Mouse (Mus musculus) intestine, postnatal 0 days (tissue): ENCODE measurements around the gene Akr1a1. TPM values are rescaled to one million over a fixed set of nuclear protein-coding genes. Genes with fewer than 3 reads are reported as not detected.

Experiments used
- ATAC-seq: fragments of 200-750 bp; cut with Nextera tagmentation; 2 replicates; pipeline ENCODE4 v1.8.0; 2017; ENCODE audit warnings: mild to moderate bottlenecking, moderate TSS enrichment, moderate library complexity
- H3K27ac ChIP-seq: fragments of 300-500 bp; sonication (generic); 2 replicates; pipeline ENCODE4 v1.5.1; 2014; ENCODE audit warnings: mild to moderate bottlenecking, low read depth, low read length, moderate library complexity
- H3K27me3 ChIP-seq: fragments of 300-500 bp; sonication (generic); replicated peaks from 2 replicates; pipeline ENCODE4 v1.6.1; 2014; ENCODE audit warnings: low read length, mixed read lengths; ENCODE audit not compliant: control insufficient read depth, insufficient read depth
- H3K36me3 ChIP-seq: fragments of 300-500 bp; sonication (generic); 2 replicates; pipeline ENCODE4 v1.6.1; 2014; ENCODE audit warnings: mild to moderate bottlenecking, moderate library complexity; ENCODE audit not compliant: control insufficient read depth, insufficient read depth
- H3K4me1 ChIP-seq: fragments of 300-500 bp; sonication (generic); replicated peaks from 2 replicates; pipeline ENCODE4 v1.6.1; 2014; ENCODE audit warnings: antibody characterized with exemption, low read length, mixed read lengths; ENCODE audit not compliant: control insufficient read depth, insufficient read depth
- H3K4me2 ChIP-seq: fragments of 300-500 bp; sonication (generic); replicated peaks from 2 replicates; pipeline ENCODE4 v1.6.1; 2014; ENCODE audit warnings: low read depth, mild to moderate bottlenecking, moderate library complexity
- H3K4me3 ChIP-seq: fragments of 300-500 bp; sonication (generic); 2 replicates; pipeline ENCODE4 v1.5.1; 2014; ENCODE audit warnings: low read depth, low read length
- H3K9ac ChIP-seq: fragments of 300-500 bp; sonication (generic); 2 replicates; pipeline ENCODE4 v1.6.1; 2014; ENCODE audit warnings: mild to moderate bottlenecking, low read depth, low read length
- H3K9me3 ChIP-seq: fragments of 300-500 bp; sonication (generic); 2 replicates; pipeline ENCODE4 v1.6.1; 2016; ENCODE audit warnings: mixed run types; ENCODE audit not compliant: control insufficient read depth
- CTCF ChIP-seq: sonication (generic); IDR thresholded peaks from 2 replicates; pipeline ENCODE4 v1.5.1; 2016; ENCODE audit warnings: low read depth, mild to moderate bottlenecking, control low read depth, antibody characterized with exemption, moderate library complexity
- WGBS: fragments of 180-500 bp; shearing (Covaris S2); extraction: QIAGEN DNeasy Blood & Tissue Kit; methylation state at CpG from one replicate; pipeline ENCODE4 v1.1.7; 2014; 5-methylcytosine and 5-hydroxymethylcytosine counted together
- polyA plus RNA-seq: library from polyadenylated mRNA; unstranded; fragments of >200 nt; fragmentation: Nextera tagmentation; extraction: Ambion mirVana; gene quantifications from 2 replicates; pipeline ENCODE4 v1.2.1, GENCODE M21; 2015

Akr1a1 gene
- polyA plus RNA-seq, 1 experiment from 2014 or later = 860 TPM

GRCm38 (mm10) chr4:116642071-116642470 lies 9.4 kb downstream of the Akr1a1 start:
- TF ChIP-seq CTCF = peak; percentile 54
- Histone ChIP-seq H3K4me3 (no peak overlapping the region), H3K9me3 (no peaks in the 10 kb centered on the region), H3K27me3 (no peaks in the 10 kb centered on the region), H3K4me2 (no peak overlapping the region), H3K9ac (no peak overlapping the region), H3K4me1 (no peaks in the 10 kb centered on the region; the same call in 1 of the 2 replicates), H3K27ac (no peak overlapping the region), H3K36me3 (peaks cover 65% of the 10 kb centered on the region)
- 97% methylated on average over 1 of the region's 1 CpGs for whole genome bisulfite sequencing
- ATAC-seq = no peak

- Histone ChIP-seq H3K4me1 (no peaks in the 10 kb centered on the region), H3K9me3 (no peaks in the 10 kb centered on the region), H3K36me3 (peaks cover 87% of the 10 kb centered on the region), H3K4me3 (no peak overlapping the region), H3K27me3 (no peaks in the 10 kb centered on the region), H3K9ac (no peak overlapping the region), H3K4me2 (no peak overlapping the region), H3K27ac (no peak overlapping the region)
- TF ChIP-seq CTCF = no peak
- peak; percentile 25; the same call in 1 of the 2 replicates for ATAC-seq
- WGBS = 97% methylated on average over 6 of the region's 6 CpGs
These were observed 12.7 kb downstream of the Akr1a1 start for GRCm38 (mm10) chr4:116638821-116639220.

GRCm38 (mm10) chr4:116635197-116635596 lies 16.3 kb downstream of the Akr1a1 start:
- Histone ChIP-seq H3K27me3 (no peaks in the 10 kb centered on the region), H3K4me1 (no peaks in the 10 kb centered on the region), H3K36me3 (peaks cover 56% of the 10 kb centered on the region), H3K9me3 (no peaks in the 10 kb centered on the region), H3K27ac (no peak overlapping the region), H3K9ac (no peak overlapping the region), H3K4me2 (no peak overlapping the region), H3K4me3 (no peak overlapping the region)
- TF ChIP-seq CTCF = no peak
- ATAC-seq = no peak
- WGBS = 93% methylated on average over 1 of the region's 1 CpGs

- peak; percentile 85 for ATAC-seq
- WGBS = 8% methylated on average over 23 of the region's 23 CpGs
- TF ChIP-seq CTCF = no peak
- H3K36me3 ChIP-seq = peaks cover 7% of the 10 kb centered on the region; the same call in 1 of the 2 replicates
- H3K27me3 ChIP-seq = no peaks in the 10 kb centered on the region
- peak within 1 kb of the TSS; percentile 92 for H3K9ac ChIP-seq
- H3K9me3 ChIP-seq = no peaks in the 10 kb centered on the region
- H3K4me3 ChIP-seq = peak within 1 kb of the TSS; percentile 100
- H3K4me2 ChIP-seq = peak within 1 kb of the TSS; percentile 79
- peak within 1 kb of the TSS; percentile 91 for H3K27ac ChIP-seq
- peaks cover 5% of the 10 kb centered on the region; the same call in 1 of the 2 replicates for H3K4me1 ChIP-seq
These were observed 23.5 kb downstream of the Akr1a1 start, which contains the start of gene Nasp for GRCm38 (mm10) chr4:116627722-116628662. Nasp (minus strand) TSS chr4:116627941.

- no peaks in the 10 kb centered on the region for H3K27me3 ChIP-seq
- H3K9ac ChIP-seq = peak overlapping the region; percentile 92
- peak; percentile 92 for ATAC-seq
- peak overlapping the region; percentile 91 for H3K27ac ChIP-seq
- no peaks in the 10 kb centered on the region for H3K9me3 ChIP-seq
- WGBS = 0% methylated on average over 13 of the region's 13 CpGs
- peaks cover 9% of the 10 kb centered on the region; the same call in 1 of the 2 replicates for H3K36me3 ChIP-seq
- H3K4me3 ChIP-seq = peak overlapping the region; percentile 100
- no peak for TF ChIP-seq CTCF
- peaks cover 5% of the 10 kb centered on the region; the same call in 1 of the 2 replicates for H3K4me1 ChIP-seq
- peak overlapping the region; percentile 79 for H3K4me2 ChIP-seq
These were observed 24.1 kb downstream of the Akr1a1 start for GRCm38 (mm10) chr4:116627359-116627716.

- Histone ChIP-seq H3K4me1 (peaks cover 5% of the 10 kb centered on the region; the same call in 1 of the 2 replicates), H3K4me2 (peak overlapping the region; percentile 79), H3K27ac (peak overlapping the region; percentile 91), H3K4me3 (peak overlapping the region; percentile 100), H3K9me3 (no peaks in the 10 kb centered on the region), H3K27me3 (no peaks in the 10 kb centered on the region), H3K9ac (peak overlapping the region; percentile 92), H3K36me3 (peaks cover 9% of the 10 kb centered on the region; the same call in 1 of the 2 replicates)
- peak; percentile 43 for TF ChIP-seq CTCF
- ATAC-seq = peak; percentile 62
- under 1% methylated on average over 52 of the region's 53 CpGs for WGBS
These were observed 24.7 kb downstream of the Akr1a1 start for GRCm38 (mm10) chr4:116626658-116627358.
